Mouse (Mus musculus): Measurements from ENCODE around the gene Fas. TPM values are rescaled to one million over a fixed set of nuclear protein-coding genes. Genes with fewer than 3 reads are reported as not detected.
A peak's percentile ranks its signal among the peaks of the same experiment; 100 is the strongest.

Gene Fas
- total RNA-seq, 2 experiments from 2014 or later, result 1.6 to 3.5 TPM

GRCm38 (mm10) chr19:34284383-34284782 lies 6.1 kb upstream of the Fas start:
- DNase-seq, result no peak

GRCm38 (mm10) chr19:34284826-34285225 lies 5.6 kb upstream of the Fas start:
- no peak for DNase-seq

- DNase-seq, result no peak
Observed at GRCm38 (mm10) chr19:34287221-34287620, 3.2 kb upstream of the Fas start.

- DNase-seq, result no peak
Observed at GRCm38 (mm10) chr19:34287656-34288415, 2.6 kb upstream of the Fas start.

- no peak for DNase-seq
Observed at GRCm38 (mm10) chr19:34288696-34289095, 1.8 kb upstream of the Fas start.

- DNase-seq, result no peak
Observed at GRCm38 (mm10) chr19:34290872-34291341, 441 bp downstream of the Fas start.

GRCm38 (mm10) chr19:34291379-34291778 lies 913 bp downstream of the Fas start:
- DNase-seq, result no peak

GRCm38 (mm10) chr19:34291956-34292355 lies 1.5 kb downstream of the Fas start:
- no peak for DNase-seq

- DNase-seq, result no peak
Observed at GRCm38 (mm10) chr19:34292701-34293100, 2.2 kb downstream of the Fas start.

GRCm38 (mm10) chr19:34293376-34293947 lies 3.0 kb downstream of the Fas start:
- DNase-seq, result no peak

GRCm38 (mm10) chr19:34295442-34295841 lies 5.0 kb downstream of the Fas start:
- no peak for DNase-seq

- DNase-seq, result no peak
Observed at GRCm38 (mm10) chr19:34298531-34298930, 8.1 kb downstream of the Fas start.

GRCm38 (mm10) chr19:34299229-34299628 lies 8.8 kb downstream of the Fas start:
- no peak for DNase-seq

- no peak for DNase-seq
Observed at GRCm38 (mm10) chr19:34300430-34300829, 10.0 kb downstream of the Fas start.

- DNase-seq, result no peak
Observed at GRCm38 (mm10) chr19:34304917-34305316, 14.5 kb downstream of the Fas start.

GRCm38 (mm10) chr19:34306794-34307193 lies 16.3 kb downstream of the Fas start:
- DNase-seq, result no peak

- DNase-seq, result no peak
Observed at GRCm38 (mm10) chr19:34312151-34312728, 21.8 kb downstream of the Fas start.

GRCm38 (mm10) chr19:34328051-34328450 lies 37.6 kb downstream of the Fas start:
- no peak for DNase-seq

GRCm38 (mm10) chr19:34334300-34334699 lies 43.8 kb downstream of the Fas start:
- peak; percentile 44 to 61 for DNase-seq

- no peak for DNase-seq
Observed at GRCm38 (mm10) chr19:34344702-34345101, 54.2 kb downstream of the Fas start.

GRCm38 (mm10) chr19:34345616-34346267 lies 55.3 kb downstream of the Fas start:
- peak in 1 of 2 experiments; percentile 9 for DNase-seq

GRCm38 (mm10) chr19:34353291-34353805 lies 62.9 kb downstream of the Fas start:
- DNase-seq, result no peak

GRCm38 (mm10) chr19:34362639-34363038 lies 72.2 kb downstream of the Fas start:
- DNase-seq, result no peak
